Mouse (Mus musculus): ENCODE measurements around the gene Galnt5. TPM values are rescaled to one million over a fixed set of nuclear protein-coding genes. Genes with fewer than 3 reads are reported as not detected.

Galnt5 gene
- not detected for polyA plus RNA-seq (2017; shearing (Covaris generic))

DNA sequence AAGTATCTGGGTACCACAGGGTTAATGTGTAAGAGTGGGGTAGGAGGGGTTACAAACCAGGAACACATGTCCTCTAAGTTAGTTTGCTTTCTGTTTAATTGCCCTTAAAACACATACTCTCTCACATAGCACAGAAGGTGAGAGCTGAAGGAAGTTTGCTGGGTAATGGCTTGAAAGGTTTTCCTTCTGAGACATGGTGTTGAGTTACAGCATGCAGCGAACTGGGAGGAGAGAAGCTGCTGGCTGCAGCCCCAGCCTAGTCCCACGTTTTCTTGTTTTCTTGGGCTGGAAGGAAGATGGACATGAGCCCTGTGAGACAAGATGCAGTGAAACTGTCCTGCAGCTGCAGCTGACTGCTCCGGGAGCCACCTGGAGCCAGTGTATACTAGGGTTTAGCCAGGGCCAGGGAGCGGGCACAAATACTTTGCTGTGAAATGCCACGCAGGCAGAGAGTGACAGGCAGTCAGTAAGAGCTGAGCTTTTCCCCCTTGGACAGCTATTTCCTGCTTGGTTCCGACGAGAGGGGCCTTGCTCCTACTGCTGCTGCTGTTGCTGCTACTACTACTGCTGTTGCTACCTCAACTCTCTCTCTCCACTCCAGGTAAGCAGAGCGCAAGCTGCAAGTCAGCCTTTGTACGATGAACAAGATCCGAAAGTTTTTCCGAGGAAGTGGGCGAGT is at the start of gene Galnt5:
TSS of gene Galnt5 (plus strand) at position 133 of the 679 bp plus-strand sequence.

DNA sequence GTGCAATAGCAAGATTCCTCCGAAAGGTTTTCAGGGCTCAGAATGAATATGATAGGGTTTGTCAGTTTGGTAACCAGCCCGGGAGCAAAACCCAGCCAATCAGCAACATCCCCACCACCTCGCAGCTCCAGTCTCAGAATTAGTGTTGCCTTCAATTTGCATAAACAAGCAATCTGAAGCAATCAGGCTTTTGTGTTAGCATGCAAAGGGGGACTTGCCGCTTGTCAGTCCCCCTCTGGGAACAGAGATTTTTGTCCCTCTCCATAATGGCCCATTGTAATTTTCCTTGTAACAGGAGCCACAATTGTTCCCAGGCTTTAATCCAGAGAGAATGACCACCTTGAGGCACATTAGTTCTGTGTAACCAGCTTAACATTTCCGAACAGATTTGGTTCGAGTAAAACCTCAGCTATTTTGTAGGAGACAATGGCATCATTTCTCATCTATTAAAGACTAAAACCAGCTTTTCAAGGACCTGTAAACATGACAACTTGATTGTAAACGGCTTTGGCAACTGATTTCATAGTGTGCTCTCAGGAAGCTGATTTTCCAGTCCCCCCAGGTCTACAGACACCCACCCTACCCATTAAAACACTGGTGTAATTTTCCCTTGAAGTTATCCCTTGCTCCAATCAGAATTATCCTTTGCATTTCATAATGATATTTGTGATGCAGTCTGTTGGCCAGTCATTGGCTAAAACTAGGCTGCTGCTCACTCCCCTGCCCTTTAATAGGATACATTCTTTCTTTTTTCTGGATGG is 55.3 kb downstream of the Galnt5 start, which contains the start of gene Ermn:
TSS of gene Ermn (minus strand) at position 44 of the 761 bp plus-strand sequence.

Other genes starting within 250 kb of the Galnt5 start
- gene Ermn, start 55.0 kb downstream of the Galnt5 start, polyA plus RNA-seq (2017; shearing (Covaris generic)), result 0.76 TPM
- gene Cytip, start 197.6 kb downstream of the Galnt5 start, polyA plus RNA-seq (2017; shearing (Covaris generic)), result 839 TPM

All from effector memory CD4-positive, alpha-beta T cell, adult 7 months (primary cell).